Mouse (Mus musculus): Measurements from ENCODE around the gene Rassf1. TPM values are rescaled to one million over a fixed set of nuclear protein-coding genes. Genes with fewer than 3 reads are reported as not detected.
"Not testable (repeated sequence)": the region's sequence is repeated elsewhere in the genome, so short reads cannot be mapped to it uniquely, and the experiment has no call there.

Gene Rassf1
- polyA plus RNA-seq, 1 experiment from 2014 or later: 55.6 TPM

- peaks cover 33% of the 10 kb centered on the region for H3K36me3 ChIP-seq
- H3K27me3 ChIP-seq; H3K4me3 ChIP-seq; ATAC-seq (ENCODE audit: insufficient number of reproducible peaks, insufficient read depth, low FRiP score, low TSS enrichment); H3K4me2 ChIP-seq (replicated peaks); H3K9ac ChIP-seq; H3K9me3 ChIP-seq: not testable (repeated sequence)
- peak overlapping the region; percentile 64; the same call in 1 of the 2 replicates for H3K27ac ChIP-seq
- 43% methylated on average over 5 of the region's 5 CpGs for WGBS
- H3K4me1 ChIP-seq: peaks cover 35% of the 10 kb centered on the region
Observed at GRCm38 (mm10) chr9:107565556-107565955, 14.2 kb downstream of the Rassf1 start.

DNA sequence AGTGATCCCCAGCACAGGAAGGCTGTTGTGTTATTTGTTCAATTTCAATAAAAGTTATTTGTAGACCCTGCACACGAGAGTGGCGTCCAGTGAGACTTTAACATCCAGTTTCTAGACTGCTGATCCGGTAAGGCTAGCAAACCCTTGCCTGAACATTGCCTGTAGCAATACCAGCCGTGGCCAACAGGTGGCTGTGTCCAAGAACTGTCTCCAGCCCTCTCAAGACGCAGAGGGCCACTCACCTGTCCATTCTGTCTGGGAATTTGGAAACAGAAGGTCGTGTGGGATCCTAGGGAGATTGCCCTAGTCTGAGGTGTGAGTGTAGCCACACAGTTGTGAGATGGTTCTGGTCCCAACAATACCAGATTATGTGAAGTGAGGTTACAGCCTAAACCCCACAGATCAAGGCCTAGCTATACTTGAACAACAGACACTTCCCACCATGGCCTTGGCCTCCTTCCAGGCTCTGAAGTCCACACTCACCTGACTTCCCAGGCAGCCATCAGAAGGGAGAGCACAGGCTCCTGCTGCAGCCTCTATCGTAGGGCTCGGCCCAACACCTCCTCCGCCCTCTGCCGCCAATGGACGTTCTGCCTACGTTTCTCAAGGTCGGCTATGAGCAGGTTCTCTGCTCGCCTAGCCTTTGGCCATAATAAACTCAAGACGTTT is 14.8 kb downstream of the Rassf1 start:
- 0 out of 2 replicates have a peak overlapping the region, but pooled peaks have one; percentile 3 for H3K9ac ChIP-seq
- peaks cover 33% of the 10 kb centered on the region for H3K36me3 ChIP-seq
- peaks cover 42% of the 10 kb centered on the region for H3K4me1 ChIP-seq
- no peak overlapping the region for H3K4me2 ChIP-seq (replicated peaks)
- H3K9me3 ChIP-seq: no peaks in the 10 kb centered on the region
- ATAC-seq (ENCODE audit: insufficient number of reproducible peaks, insufficient read depth, low FRiP score, low TSS enrichment): no peak
- peak overlapping the region; percentile 64 for H3K27ac ChIP-seq
- H3K4me3 ChIP-seq: no peak overlapping the region
- 59% methylated on average over 15 of the region's 15 CpGs for WGBS
- H3K27me3 ChIP-seq: no peaks in the 10 kb centered on the region

DNA sequence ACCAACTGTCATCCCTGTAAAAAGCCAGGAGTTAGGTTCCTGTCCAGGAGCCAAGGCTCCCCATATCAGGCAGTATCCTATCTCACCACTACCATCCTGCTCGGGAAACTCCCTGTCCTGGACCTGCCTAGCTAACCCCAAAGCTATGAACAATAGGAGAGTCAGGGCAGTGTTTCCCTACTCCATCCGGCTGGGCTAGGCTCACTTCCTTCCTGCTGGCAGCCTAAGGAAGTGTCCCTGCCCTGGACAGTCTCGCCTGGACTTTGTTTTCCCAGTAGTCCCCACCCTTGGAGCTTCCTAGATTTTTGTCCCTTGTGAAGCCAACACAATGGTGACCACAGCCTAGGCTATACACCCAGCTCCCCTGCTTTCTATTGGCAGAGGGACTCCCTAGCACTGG is 15.5 kb downstream of the Rassf1 start:
- 57% methylated on average over 3 of the region's 3 CpGs for WGBS
- Histone ChIP-seq H3K9ac (no peak overlapping the region), H3K27ac (peak overlapping the region; percentile 64; the same call in 1 of the 2 replicates), H3K27me3 (no peaks in the 10 kb centered on the region), H3K9me3 (no peaks in the 10 kb centered on the region), H3K4me3 (no peak overlapping the region), H3K4me2 (replicated peaks) (0 out of 2 replicates have a peak overlapping the region, but pooled peaks have one; percentile 86), H3K36me3 (peaks cover 33% of the 10 kb centered on the region), H3K4me1 (peaks cover 47% of the 10 kb centered on the region)
- no peak for ATAC-seq (ENCODE audit: insufficient number of reproducible peaks, insufficient read depth, low FRiP score, low TSS enrichment)

GRCm38 (mm10) chr9:107567702-107568319 is 16.5 kb downstream of the Rassf1 start, which contains the start of gene Hyal2:
Gene Hyal2, plus strand, starts transcription at chr9:107567945.
- WGBS: 7% methylated on average over 18 of the region's 18 CpGs
- Histone ChIP-seq H3K27me3 (no peaks in the 10 kb centered on the region), H3K9ac (peak within 1 kb of the TSS; percentile 84)

DNA sequence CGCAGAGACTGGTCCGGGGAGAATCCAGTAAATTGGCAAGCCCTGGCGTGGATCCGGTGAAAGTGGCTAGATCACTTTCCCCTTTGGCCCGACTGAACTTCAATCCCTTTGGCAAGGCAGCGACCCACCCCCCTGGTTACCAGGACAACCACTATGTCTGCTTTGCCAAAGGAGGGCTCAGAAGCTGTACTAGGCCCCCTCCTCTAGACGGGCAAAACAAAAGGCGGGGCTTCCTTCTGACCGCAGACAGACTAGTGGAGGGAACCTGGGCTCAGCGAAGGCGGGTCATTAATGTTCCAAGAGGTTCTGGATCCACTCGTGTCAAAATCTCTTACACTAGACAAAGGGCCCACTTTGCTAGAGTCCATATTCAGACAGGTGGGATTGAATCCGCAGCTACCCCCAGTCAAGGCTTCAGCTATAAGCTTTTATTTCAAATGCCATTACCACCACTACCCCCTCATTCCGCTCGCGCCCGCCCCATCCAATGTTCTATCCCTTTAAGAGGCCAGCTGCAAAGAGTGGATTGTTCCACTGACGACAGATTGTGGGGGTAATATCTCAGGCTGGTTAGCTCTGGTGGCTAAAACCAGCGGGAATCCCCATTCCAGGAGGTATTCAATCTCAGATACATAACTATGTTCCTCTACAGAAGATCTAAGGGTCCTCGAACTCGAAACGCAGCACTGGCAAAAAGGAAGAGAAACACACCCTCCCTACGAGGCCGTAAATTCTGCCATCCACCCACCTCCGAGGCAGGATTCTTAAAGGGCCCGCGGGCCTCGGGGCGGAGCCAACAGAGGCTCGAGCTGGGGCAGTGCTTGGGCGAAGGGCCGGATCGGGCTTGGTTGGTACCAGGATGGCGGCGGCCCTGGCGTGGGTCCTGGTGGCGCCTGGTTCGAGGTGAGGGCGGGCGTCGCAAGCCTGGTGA is 17.2 kb downstream of the Rassf1 start:
- H3K4me2 ChIP-seq (replicated peaks): peak overlapping the region; percentile 86
- peak overlapping the region; percentile 88 for H3K27ac ChIP-seq
- H3K4me1 ChIP-seq: peaks cover 40% of the 10 kb centered on the region
- peak overlapping the region; percentile 89 for H3K4me3 ChIP-seq
- WGBS: under 1% methylated on average over 41 of the region's 41 CpGs
- ATAC-seq (ENCODE audit: insufficient number of reproducible peaks, insufficient read depth, low FRiP score, low TSS enrichment): peak; percentile 83
- no peaks in the 10 kb centered on the region for H3K9me3 ChIP-seq
- H3K36me3 ChIP-seq: peaks cover 46% of the 10 kb centered on the region
- peak overlapping the region; percentile 84 for H3K9ac ChIP-seq
- H3K27me3 ChIP-seq: no peaks in the 10 kb centered on the region

More at GRCm38 (mm10) chr9:107567702-107568319, 16.5 kb downstream of the Rassf1 start, which contains the start of gene Hyal2:
- ATAC-seq (ENCODE audit: insufficient number of reproducible peaks, insufficient read depth, low FRiP score, low TSS enrichment): no peak
- H3K9me3 ChIP-seq: no peaks in the 10 kb centered on the region
- H3K4me3 ChIP-seq: peak within 1 kb of the TSS; percentile 89
- peaks cover 42% of the 10 kb centered on the region for H3K4me1 ChIP-seq
- peak within 1 kb of the TSS; percentile 88 for H3K27ac ChIP-seq
- H3K36me3 ChIP-seq: peaks cover 38% of the 10 kb centered on the region
- peak within 1 kb of the TSS; percentile 86 for H3K4me2 ChIP-seq (replicated peaks)

GRCm38 (mm10) chr9:107569270-107569669 is 17.9 kb downstream of the Rassf1 start:
- Histone ChIP-seq H3K27ac (peak overlapping the region; percentile 88), H3K36me3 (peaks cover 50% of the 10 kb centered on the region), H3K27me3 (no peaks in the 10 kb centered on the region), H3K4me3 (peak overlapping the region; percentile 89), H3K4me1 (peaks cover 33% of the 10 kb centered on the region), H3K4me2 (replicated peaks) (peak overlapping the region; percentile 86), H3K9me3 (no peaks in the 10 kb centered on the region), H3K9ac (peak overlapping the region; percentile 84)
- peak; percentile 1; the same call in 1 of the 2 replicates for ATAC-seq (ENCODE audit: insufficient number of reproducible peaks, insufficient read depth, low FRiP score, low TSS enrichment)
- 0% methylated on average over 23 of the region's 23 CpGs for WGBS

DNA sequence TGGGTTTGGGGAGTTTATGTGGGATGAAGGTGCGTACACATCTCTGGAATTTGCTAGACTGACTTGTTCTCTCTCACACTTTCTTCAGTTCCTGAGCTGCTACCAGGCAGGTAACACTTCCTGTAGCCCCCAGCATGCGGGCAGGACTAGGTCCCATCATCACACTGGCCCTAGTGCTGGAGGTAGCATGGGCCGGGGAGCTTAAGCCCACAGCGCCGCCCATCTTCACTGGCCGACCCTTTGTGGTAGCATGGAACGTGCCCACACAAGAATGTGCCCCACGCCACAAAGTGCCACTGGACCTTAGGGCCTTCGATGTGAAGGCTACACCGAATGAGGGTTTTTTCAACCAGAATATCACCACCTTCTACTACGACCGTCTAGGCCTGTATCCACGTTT is 18.7 kb downstream of the Rassf1 start:
- Histone ChIP-seq H3K9ac (peak overlapping the region; percentile 84), H3K36me3 (peaks cover 53% of the 10 kb centered on the region), H3K27me3 (no peaks in the 10 kb centered on the region), H3K4me2 (replicated peaks) (peak overlapping the region; percentile 86), H3K4me3 (peak overlapping the region; percentile 89), H3K4me1 (peaks cover 32% of the 10 kb centered on the region), H3K27ac (peak overlapping the region; percentile 88), H3K9me3 (no peaks in the 10 kb centered on the region)
- ATAC-seq (ENCODE audit: insufficient number of reproducible peaks, insufficient read depth, low FRiP score, low TSS enrichment): no peak
- WGBS: 47% methylated on average over 13 of the region's 13 CpGs

- Histone ChIP-seq H3K27me3 (no peaks in the 10 kb centered on the region), H3K27ac (no peak overlapping the region), H3K9ac (peak overlapping the region; percentile 84), H3K4me2 (replicated peaks) (peak overlapping the region; percentile 86), H3K4me3 (peak overlapping the region; percentile 89), H3K4me1 (peaks cover 32% of the 10 kb centered on the region), H3K36me3 (peaks cover 47% of the 10 kb centered on the region), H3K9me3 (no peaks in the 10 kb centered on the region)
- no peak for ATAC-seq (ENCODE audit: insufficient number of reproducible peaks, insufficient read depth, low FRiP score, low TSS enrichment)
- WGBS: 92% methylated on average over 21 of the region's 21 CpGs
Observed at GRCm38 (mm10) chr9:107570845-107571244, 19.5 kb downstream of the Rassf1 start.

DNA sequence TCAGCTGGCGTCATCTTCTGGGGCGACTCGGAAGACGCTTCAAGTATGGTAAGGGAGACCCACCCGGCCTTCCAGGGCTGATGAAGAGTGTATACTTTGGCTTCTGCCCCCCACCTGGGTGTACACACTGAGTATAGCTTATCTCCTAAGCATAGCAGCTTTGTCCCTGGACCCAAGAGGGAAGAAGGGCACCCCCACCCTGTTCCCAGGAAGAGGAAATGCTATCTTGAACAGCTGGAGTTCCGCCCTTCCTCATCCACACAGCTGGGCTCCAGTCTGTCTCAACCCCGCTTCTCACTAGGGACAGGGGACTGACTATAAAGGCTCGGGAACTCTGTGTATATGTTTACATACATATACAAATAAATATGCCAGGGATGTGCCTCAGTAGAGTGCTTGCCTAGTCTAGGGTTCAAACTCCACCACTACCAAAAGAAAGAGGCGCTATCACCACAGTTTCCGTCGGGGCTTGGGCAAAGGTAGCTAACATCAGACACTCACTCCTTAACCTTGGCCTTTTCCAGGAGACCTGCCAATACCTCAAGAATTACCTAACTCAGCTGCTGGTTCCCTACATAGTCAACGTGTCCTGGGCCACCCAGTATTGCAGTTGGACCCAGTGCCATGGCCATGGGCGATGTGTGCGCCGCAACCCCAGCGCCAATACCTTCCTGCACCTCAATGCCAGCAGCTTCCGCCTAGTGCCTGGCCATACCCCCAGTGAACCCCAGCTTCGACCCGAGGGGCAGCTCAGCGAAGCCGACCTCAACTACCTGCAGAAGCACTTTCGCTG is 20.4 kb downstream of the Rassf1 start:
- no peak overlapping the region for H3K4me3 ChIP-seq
- peaks cover 40% of the 10 kb centered on the region for H3K4me1 ChIP-seq
- H3K27me3 ChIP-seq: no peaks in the 10 kb centered on the region
- peaks cover 44% of the 10 kb centered on the region for H3K36me3 ChIP-seq
- H3K4me2 ChIP-seq (replicated peaks): peak overlapping the region; percentile 86
- WGBS: 95% methylated on average over 22 of the region's 22 CpGs
- no peak overlapping the region for H3K27ac ChIP-seq
- no peaks in the 10 kb centered on the region for H3K9me3 ChIP-seq
- ATAC-seq (ENCODE audit: insufficient number of reproducible peaks, insufficient read depth, low FRiP score, low TSS enrichment): no peak
- H3K9ac ChIP-seq: peak overlapping the region; percentile 84; the same call in 1 of the 2 replicates

GRCm38 (mm10) chr9:107572327-107572662 is 20.9 kb downstream of the Rassf1 start:
- peaks cover 40% of the 10 kb centered on the region for H3K4me1 ChIP-seq
- no peaks in the 10 kb centered on the region for H3K27me3 ChIP-seq
- ATAC-seq (ENCODE audit: insufficient number of reproducible peaks, insufficient read depth, low FRiP score, low TSS enrichment): no peak
- H3K4me3 ChIP-seq: no peak overlapping the region
- no peak overlapping the region for H3K9ac ChIP-seq
- peaks cover 44% of the 10 kb centered on the region for H3K36me3 ChIP-seq
- no peak overlapping the region for H3K27ac ChIP-seq
- no peaks in the 10 kb centered on the region for H3K9me3 ChIP-seq
- no peak overlapping the region for H3K4me2 ChIP-seq (replicated peaks)
- 97% methylated on average over 2 of the region's 2 CpGs for WGBS

GRCm38 (mm10) chr9:107573774-107574173 is 22.4 kb downstream of the Rassf1 start:
- Histone ChIP-seq H3K36me3 (peaks cover 44% of the 10 kb centered on the region), H3K4me1 (peaks cover 41% of the 10 kb centered on the region)
- H3K9ac ChIP-seq; H3K27ac ChIP-seq; H3K4me3 ChIP-seq; H3K4me2 ChIP-seq (replicated peaks); H3K27me3 ChIP-seq; ATAC-seq (ENCODE audit: insufficient number of reproducible peaks, insufficient read depth, low FRiP score, low TSS enrichment); H3K9me3 ChIP-seq: not testable (repeated sequence)
- 87% methylated on average over 6 of the region's 6 CpGs for WGBS

All from embryonic facial prominence, embryonic 12.5 days (tissue).